Mouse (Mus musculus): ENCODE measurements around the gene Mgat5. TPM values are rescaled to one million over a fixed set of nuclear protein-coding genes. Genes with fewer than 3 reads are reported as not detected.

Gene Mgat5
- total RNA-seq, 2 experiments from 2014 or later: 11.8 to 13.5 TPM

DNA sequence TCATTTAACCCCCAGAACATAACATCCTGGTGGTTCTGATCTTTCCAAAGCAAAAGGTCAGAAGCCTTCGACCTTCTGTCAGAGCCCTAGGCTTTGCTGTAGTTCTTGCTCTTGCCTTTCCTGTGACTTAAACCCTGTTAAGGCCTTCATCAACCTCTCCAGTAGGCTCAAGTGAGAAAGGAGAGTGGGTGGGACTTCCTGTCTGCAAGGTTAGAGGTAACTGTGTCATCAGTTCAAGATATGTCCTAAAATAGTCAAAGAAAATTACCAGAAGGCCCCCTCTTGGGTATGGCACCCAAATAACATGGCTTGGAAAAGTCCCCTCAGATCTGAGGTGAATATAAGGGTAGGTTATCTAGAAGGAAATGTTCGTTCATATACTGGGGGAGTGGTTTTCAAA, 99.5 kb downstream of the Mgat5 start:
- no peak for DNase-seq (ENCODE audit: low spot score in 2 of 2)

DNA sequence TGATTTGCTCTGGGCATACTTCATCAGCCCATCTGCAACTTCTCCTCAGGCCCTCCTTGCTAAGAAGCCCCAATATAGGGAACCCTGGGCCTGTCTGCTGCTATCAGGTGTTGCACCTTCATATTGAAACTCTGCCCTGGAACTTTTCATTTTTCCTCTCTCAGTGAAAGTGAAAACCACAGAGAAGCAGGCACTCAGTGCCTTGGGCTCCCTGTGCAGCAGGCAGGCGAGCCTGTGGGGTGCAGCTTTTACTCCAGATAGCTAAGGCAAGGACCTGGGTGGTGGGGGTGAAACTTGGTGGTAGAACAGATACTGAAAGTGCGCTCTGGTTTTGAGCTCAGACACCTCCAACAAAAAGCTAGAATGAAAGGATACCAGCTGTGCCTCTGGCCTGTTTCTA, 100.8 kb downstream of the Mgat5 start:
- DNase-seq (ENCODE audit: low spot score in 2 of 2): no peak

DNA sequence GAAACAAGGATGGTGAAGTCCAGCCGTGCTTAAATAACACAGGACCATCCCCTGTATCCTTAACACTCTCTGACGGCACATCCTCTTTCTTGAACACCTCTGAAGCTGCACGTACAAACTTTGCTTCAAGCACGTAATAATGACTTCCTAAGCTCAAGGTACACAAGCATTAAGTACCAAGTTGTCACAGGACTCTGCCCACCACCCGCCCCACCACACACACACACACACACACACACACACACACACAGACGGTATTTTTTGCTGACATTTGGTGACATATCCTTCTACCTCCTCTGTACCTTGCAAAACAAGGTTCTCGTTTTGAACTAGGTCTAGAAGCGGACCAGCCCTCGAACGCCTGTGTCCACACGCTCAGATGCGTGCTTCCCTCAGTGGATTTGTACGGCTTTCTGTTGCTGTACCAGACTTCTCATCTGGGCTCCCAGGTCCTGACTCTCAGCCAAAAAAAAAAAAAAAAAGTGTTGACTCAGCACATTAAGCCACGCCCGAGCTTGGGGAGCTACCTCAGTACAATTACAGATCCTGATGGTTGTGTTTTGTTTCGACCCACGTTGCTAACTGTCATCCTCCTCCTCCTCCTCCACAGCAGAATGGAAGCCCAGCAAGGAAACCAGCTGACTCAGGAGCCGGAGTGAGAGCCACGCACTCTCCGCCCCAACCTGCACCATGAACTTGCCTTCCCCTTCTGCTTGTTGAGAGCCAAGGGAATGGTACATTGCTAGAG, 101.4 kb downstream of the Mgat5 start:
- no peak for DNase-seq (ENCODE audit: low spot score in 2 of 2)

DNA sequence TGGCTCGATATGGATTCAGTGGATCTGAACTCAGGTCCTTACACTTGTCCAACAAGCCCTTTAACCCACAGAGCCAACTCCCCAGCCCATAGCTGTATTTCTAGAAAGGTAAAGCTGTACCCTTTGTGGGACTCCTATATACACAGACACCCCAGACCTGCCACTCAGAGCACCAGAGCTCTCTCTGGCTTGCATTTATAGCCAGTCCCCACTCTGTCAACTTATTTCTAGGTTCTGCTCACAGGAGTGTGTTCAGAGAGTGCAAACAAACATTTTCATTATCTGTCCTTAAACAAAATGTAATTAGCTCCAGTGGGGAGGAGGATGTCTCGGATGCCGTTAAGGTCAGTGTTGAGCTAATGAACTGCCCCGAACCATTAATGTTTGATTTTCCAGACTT, 102.5 kb downstream of the Mgat5 start:
- no peak for DNase-seq (ENCODE audit: low spot score in 2 of 2)

DNA sequence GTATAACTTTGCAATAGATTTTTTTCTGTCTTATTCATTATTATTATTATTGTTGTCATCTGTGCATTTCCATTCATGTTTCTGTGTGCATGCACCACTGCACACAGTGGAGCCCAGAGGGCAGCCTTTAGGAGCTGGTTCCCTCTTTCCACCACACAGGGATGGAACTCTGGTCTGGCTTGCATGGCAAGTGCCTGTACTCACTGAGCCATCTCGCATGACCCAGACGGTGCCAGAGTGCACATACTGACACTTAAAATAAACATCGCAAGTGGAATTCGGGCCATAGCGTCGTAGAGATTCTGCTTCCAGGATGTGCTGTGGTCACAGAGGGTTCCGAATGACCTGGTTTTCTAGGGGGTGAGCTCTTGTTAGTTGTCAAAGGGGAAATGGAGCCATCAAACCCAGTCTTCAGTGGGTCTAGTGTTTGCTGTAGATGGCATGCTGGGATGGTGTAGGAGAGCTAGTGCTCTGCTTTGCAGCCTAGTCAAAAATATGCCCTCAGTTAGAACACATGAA, 103.5 kb downstream of the Mgat5 start:
- no peak for DNase-seq (ENCODE audit: low spot score in 2 of 2)

DNA sequence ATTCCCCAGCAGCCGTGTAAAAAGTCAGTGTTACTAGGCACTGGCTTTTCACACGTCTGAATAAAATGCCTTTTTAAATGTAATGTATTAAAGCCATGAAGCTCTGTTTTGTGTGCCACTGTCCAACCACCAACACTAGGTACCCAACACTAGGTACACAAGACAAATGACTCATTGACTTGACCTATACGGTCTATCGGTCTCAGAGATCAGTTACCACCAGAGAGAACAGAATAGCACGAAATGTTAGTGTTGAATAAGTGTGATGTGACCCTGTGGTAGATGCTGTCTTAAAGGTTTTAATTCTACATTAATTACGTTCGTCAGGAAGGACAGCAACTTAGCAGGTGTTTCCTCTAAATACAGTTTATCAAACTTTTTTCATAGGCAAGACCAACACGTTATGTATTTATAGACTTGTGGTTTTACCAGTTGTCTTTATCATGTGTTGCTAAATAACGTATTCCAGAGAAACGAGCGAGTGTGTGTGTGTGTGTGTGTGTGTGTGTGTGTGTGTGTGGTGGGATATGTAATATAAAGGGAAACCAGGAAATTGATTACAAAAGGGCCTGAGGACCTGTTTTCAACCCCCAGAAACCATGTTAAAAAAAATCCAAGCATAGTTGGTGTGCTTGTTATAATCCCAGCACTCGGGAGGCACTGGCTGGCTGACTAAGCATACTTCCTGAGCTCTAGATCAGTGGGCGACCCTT, 104.3 kb downstream of the Mgat5 start:
- no peak for DNase-seq (ENCODE audit: low spot score in 2 of 2)

DNA sequence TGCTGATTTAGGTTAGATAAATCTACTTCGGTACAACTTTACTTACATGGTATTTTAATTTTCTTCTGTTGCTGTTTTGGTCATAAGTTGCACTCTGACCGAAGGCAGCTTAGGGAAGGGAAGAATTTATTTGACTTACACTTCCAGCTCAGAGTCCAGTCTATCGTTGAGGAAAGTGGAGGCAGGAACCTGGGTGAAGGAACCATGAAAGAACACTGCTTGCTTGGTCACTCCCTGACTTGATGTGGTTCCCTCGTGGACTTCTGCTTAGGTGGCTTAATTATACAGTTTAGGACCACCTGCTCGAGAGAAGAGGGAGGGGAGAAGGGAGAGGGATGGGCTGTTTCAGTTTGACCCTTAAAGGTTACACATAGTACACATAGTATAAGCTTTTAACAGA, 105.2 kb downstream of the Mgat5 start:
- DNase-seq (ENCODE audit: low spot score in 2 of 2): no peak

DNA sequence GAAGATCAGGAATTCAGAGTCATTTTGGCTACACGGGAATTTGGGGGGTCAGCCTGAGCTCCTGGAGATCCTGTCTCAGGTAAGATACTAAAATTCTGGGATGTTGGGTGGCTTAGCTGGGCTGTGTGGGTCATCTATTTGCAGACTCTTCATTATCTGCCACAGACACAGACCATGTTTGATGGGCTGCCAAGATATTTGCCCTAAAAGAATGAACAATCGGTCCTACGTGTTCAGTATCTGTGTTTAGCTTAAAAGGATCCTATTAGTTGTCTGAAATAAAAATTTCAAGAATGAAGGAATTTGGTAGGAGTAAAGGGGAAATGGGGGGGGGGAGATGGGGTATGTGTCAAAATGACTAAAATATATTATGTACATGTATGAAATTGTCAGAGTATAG, 105.9 kb downstream of the Mgat5 start:
- DNase-seq (ENCODE audit: low spot score in 2 of 2): no peak

DNA sequence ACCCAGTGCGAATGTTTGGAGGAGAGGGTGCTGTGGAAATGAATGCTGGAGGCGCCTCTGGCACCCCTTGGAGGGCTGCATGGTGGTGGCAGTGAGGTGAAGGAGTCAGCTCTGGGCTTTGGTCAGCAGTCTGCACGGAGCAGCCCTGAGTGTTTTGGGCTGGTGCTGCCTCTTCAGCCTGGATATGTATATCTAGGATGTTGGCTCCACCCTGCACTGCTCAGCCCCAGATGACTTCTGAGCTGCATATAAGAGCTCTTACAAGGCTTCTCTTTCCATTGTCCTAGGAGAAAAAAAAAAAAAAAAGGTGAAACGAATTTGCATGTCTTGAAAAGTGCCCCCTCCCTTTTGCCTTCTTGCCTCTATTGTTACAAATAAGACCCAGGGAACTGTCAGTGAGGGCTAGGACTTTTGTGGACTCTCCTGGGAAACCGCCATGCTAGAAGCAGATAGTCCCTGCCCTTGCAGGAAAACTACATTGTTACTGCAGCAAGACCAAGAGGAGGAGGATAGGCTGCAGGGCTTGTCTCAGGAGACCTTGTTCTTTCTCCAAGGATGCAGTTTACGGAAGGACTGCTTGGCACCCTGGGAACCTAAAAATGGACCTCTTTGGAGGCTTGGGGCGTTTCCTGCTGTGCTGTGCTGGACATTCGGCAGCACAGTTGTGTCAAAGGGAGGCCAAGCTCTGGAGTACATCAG, 109.0 kb downstream of the Mgat5 start:
- no peak for DNase-seq (ENCODE audit: low spot score in 2 of 2)

DNA sequence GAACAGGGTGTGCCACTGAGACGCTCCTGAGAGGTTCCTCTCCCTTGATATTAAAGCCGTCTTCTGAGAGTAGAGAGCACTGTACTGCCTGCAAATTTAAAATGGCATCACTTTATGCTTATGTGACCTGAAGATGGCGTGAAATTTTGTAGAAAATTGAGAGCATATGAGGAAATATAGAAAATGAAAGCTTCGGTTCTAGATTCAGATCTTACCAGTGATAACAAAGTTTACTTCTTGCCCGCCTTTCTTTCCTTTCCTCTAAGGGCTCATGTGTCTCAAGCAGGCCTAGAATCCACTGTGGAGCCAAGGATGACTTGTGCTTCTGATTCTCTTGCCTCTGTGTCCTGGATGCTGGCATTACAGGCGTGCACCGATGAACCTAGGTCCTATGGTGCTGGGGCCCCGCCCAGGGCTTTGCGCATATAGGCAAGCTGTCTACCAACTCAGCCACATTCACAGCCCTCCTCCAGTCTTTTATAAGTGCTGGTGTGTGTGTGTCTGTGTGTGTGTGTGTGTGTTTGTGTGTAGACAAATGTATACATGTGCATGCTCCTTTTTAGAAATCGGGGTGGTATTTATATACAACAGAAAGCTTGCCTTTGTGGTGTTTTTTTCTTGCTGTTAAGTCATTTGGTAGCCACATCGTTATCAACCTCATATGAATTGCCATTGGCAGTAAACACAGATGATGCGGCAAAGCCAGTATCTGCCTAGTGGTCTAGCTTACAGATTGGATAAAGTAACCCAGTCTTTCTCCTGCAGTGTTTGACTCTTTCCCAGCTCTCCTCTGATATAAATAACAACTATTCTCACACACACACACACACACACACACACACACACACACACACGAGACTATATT, 111.2 kb downstream of the Mgat5 start:
- no peak for DNase-seq (ENCODE audit: low spot score in 2 of 2)

DNA sequence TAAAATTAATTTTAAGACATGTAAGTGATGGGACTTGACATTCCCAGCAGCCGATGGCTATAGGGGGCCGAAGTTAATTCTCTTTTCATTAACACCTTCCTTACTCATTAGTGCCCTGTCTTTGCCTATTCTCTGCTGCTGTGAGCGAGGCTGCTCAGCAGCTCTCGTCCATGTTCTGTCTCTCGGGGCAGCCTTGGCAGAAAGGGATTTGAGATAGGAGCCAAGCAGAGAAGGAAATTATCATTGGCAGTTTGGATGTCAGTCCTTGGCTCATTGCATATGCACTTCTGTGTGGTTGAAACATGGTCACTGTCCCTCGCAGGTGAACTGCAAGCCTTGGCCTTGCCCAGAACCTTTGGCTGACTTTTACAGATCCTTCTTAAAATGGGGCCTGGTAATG, 111.8 kb downstream of the Mgat5 start:
- no peak for DNase-seq (ENCODE audit: low spot score in 2 of 2)

DNA sequence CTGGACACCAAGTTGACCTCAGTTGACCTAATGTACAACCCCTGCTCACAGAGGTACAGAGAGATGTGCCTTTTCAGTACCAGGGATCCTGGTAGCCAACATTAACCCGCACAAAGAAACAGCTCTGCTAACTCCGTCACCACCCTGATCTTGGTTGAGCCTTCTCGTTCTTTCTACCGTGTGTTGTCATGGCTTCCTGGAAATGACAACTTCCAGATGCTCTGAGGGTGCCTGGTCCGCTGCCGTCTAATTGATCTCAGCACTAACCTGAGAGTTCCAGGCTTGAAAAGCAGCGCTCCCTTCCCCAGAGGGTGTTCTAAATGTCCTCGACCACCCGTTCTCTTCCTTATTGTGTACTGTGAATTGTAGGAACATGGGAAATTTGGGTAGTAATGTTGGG, 112.7 kb downstream of the Mgat5 start:
- DNase-seq (ENCODE audit: low spot score in 2 of 2): no peak

DNA sequence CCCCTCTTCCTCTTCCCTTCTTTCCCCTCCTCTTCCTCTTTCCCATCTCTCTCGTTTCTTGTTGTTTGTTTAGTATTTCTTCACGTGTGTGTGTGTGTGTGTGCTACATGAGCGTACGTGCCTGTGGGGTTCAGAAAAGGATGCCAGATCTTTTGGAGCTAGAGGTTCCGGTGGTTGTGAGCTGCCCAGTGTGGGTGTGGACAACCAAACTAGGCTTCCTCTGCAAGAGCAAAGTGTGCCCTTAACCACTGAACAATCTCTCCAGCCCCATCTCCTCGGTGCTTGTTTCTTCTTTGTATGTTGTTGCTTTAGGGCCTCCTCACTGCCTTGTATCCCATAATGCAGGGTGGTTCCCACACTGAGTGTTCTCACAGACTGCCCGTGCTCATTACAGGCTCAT, 113.7 kb downstream of the Mgat5 start:
- no peak for DNase-seq (ENCODE audit: low spot score in 2 of 2)

DNA sequence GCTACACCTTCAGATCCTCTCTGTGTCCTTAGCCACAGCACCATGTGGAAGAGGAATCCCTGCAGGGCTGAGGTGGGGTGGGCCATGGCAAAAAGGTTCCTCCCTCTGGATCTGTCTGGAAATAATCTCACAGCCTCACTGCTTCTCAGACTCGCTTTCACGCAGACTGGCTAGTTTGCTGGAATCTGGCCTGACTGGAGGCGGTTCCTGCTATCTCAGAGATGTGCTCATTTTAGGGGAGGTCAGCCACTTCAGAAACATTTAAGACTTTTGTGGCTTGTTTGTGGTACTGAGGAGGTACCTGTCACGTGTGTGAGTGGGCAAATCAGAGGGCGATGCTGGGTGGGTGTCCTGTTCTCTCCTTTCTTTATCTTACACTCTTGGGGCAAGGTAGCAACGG, 115.0 kb downstream of the Mgat5 start:
- DNase-seq (ENCODE audit: low spot score in 2 of 2): no peak

DNA sequence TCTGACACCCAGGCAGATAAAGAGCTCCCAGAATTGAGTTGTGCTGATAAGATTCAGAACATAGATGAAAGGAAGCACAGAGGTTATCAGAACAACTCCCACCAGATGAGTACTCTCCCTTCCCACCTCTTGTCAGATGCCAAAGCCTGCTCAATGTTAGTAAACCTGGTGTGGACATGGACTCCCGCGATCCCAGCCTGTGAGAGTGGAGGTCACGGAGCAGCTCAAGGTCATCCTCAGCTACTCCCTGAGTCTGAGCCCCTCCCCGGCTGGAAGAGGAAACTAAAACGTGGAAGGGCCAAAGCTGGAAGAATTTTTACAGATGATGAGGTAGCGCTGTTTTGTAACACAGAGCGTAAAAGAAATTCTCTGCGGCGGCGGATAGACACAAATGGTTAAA, 116.1 kb downstream of the Mgat5 start:
- DNase-seq (ENCODE audit: low spot score in 2 of 2): no peak

DNA sequence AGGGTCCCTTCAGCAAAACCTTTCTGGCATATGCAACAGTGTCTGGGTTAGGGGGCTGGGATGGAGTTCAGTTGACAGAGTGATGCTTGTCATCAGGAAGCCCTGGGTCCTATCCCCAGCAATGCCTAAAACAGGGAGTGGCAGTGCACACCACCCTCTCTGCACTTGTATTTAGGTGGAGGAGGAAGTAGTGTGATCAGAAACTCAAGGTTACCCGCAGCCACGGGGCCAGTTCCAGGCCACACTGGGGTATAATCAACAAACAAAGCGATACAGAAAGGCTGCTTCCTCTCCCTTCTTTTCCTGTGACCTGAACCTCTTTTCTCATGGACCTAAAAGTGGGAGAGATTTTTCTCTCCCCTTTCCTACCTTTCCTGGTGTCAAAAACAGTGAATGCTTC, 116.8 kb downstream of the Mgat5 start:
- no peak for DNase-seq (ENCODE audit: low spot score in 2 of 2)

DNA sequence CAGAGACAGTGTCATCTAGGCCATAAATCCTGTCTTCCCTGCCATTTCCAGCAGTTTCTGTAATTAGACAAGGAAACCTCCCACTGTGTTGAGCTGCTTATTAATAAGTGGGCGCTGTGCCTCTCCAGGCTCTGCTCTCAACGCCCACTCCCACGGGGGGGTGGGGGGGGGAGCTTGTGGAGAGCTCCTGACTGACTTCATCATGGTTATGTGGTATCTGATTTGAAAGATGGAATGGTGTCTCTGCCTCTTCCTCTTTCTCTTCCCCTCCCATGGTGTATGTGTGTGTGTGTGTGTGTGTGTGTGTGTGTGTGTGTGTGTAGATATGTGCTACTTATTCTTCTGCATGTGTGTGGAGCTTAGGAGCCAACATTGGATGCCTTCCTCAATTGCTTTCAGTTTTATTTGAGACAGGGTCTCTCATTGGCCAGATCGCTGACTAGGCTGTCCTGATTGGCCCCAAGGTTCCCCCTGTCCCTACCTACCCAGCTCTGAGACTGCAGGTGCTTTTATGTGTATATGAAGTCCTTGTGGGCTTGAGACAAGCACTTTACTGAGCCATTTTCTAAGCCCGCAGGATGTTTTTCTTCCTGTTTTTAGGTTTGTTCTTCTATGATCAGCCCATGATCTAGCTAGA, 117.5 kb downstream of the Mgat5 start:
- no peak for DNase-seq (ENCODE audit: low spot score in 2 of 2)

DNA sequence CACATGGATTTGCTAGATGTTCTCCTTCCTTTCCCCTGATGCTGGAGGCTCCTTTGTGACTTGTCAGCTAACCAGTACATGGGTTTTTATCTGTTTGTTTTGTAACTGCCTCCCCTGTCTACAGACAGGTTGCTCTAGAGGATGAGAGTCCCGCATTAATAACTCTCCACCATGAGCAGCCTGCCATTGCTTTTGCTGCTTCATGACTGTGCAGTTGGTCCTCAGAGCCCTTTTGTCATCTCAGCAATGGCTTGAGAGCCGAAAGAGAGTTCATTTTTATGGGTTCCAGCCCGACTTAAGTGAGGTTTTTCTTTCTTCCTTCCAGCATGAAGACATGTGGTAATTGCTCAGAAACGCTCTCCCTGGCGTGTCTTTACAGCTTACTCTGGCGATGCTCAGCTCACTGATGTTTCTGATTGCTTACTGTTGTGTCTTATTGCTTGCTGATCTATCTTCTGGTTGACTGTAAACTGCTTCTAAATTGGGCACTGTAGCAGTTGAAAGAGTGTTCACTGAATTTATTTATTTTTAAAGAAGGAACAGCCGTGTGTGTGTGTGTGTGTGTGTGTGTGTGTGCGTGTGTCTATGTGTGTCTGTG, 120.9 kb downstream of the Mgat5 start:
- DNase-seq (ENCODE audit: low spot score in 2 of 2): no peak

DNA sequence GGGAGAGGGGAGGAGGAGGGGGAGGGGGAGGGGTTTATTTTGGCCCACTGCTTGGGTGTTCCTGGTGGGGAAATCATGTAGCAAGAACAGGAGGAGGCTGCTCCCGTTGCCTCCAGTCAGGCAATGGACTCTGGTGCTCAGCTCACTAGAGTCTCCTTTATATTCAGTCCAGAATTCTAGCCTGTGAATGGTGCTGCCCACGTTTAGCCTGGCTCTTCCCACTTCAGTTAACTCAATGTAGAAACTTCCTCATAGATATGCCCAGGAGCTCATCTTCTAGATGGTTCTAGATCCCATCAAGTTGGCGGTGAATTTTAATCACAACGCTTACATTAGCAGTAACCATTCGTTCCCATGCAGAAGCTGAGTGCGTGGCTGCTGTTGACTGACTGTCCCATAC, 123.0 kb downstream of the Mgat5 start:
- no peak for DNase-seq (ENCODE audit: low spot score in 2 of 2)

DNA sequence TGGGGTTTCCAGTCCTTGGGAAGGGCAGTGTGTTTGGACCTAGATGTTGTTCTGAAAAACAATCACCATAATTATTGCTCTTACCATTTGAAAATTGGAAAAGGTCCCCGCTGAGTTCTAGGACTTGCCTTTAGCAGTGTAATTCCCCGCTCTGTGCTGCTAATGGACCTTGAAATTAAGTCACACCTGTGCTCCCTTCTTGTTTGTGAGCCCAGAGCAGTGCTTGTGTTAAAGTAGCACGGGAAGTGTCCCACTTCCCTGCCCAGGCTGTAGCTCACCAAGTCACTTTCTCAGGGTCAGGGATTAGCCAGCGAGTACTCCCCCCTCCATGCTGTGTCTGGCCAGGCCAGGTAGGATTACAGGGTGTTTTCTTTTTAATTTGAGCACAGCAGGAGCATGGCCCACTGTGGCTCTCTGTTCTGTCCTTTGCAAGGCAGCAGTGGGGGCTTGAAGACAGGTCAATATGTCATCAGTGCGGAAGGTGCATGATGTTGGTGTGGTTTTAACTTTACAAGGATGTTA, 123.6 kb downstream of the Mgat5 start:
- no peak for DNase-seq (ENCODE audit: low spot score in 2 of 2)

All from adrenal gland, adult 18-20 months (tissue).